Mouse (Mus musculus) mesoderm, embryonic 11.5 days (tissue): ENCODE results near the gene Mogat1.
"Not testable (repeated sequence)": the region's sequence is repeated elsewhere in the genome, so short reads cannot be mapped to it uniquely, and the experiment has no call there.

Experiments
- DNase-seq: peaks from one replicate; pipeline ENCODE4 v3.0.0-alpha.2; 2012; ENCODE audit warnings: low read depth, low spot score

The Mogat1 gene

DNA sequence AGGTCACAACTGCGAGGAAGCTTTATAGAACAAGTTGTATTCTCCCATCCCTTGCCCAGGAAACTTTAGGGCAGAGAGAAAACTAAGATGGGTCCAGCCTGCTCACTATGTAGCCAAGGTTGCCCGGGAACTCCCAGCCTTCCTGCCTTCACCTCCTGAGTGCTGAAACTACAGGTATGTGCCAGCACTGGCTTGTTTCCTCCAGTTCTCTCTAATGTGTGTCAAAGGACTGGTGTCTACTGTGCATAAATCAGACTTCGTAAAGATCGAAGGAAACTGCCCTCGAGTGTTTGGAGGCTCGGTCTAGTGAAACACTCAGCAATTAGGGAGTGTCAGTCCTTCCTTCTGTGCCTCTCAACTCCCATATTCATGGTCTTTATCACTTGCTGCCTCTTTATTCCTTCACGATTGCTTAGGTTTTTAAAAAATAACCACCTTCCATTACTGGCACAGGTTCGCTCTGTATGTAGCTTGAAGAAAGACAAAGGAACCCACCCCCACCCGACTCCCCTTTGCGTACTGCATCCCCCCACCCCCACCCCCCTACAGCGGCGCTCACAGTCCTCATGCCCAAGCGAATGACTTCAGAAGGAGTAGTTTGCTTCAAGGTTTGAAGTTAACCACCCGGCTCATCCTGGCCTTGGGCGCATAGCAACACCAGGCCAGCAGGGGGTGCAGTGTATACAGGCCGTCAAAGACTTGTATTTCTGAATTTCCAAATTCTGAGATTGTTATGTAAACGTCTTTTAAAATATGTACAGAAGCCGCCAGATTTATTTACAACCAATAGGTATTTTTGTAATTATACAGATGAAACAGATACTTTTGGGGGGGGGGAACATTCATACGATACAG is 25.7 kb downstream of the Mogat1 start:
- DNase-seq: peak; percentile 78

- DNase-seq: peak; percentile 63
Observed at GRCm38 (mm10) chr1:78537494-78538010, 26.8 kb downstream of the Mogat1 start.

DNA sequence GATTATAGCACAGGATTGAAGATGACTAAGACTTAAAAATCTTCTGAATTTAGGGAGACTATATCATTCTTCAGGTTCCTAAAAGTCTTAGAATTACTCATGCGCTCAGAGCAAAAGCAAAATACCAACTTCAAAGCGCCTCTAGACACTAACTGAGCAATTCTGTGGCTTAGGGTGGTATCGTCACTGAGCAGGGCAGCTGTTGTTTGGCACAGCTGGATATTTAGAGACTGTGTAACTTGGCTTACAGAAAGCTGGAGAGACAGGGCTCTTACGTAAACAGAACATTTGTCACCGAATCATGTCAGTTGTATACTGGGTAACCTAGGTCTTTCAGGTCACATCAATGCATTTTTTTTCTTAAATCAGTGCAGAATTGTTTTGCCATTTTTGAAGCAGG is 27.6 kb downstream of the Mogat1 start:
- no peak for DNase-seq

- DNase-seq: no peak
Observed at GRCm38 (mm10) chr1:78539166-78539565, 28.4 kb downstream of the Mogat1 start.

GRCm38 (mm10) chr1:78543631-78544030 is 32.8 kb downstream of the Mogat1 start:
- not testable (repeated sequence) for DNase-seq

- no peak for DNase-seq
Observed at GRCm38 (mm10) chr1:78546258-78546657, 35.5 kb downstream of the Mogat1 start.

- no peak for DNase-seq
Observed at GRCm38 (mm10) chr1:78548961-78549360, 38.2 kb downstream of the Mogat1 start.

DNA sequence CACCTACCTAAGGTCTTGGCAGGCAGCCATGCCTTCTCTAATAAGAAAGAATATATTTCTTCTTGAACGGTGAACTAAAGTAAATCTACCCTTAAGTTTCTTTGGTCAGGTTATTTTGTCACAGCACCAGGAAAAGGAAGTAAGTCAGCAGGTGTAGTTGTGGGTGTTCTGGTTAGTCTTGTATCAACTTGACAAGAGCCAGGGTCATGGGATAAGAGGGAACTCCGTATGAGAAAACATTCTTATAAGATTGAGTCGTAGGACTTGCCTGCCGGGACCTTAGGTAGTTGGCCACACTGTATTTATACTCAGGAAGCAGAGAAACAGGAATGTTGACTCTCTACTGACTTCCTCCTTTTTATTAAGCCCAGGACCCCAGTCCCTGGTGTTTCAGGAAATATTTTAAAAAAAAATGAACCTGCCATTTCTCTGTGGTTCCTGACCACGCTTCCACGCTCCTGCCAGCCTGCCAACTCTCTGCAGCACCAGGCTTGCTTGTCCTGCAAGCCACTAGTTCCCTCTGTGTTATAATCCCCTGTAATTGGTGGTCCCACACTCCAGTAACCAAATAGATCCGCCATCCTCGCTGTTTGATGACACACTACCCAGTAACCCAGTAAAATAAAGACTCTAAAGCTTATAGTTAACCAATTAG is 43.3 kb downstream of the Mogat1 start:
- no peak for DNase-seq

GRCm38 (mm10) chr1:78566963-78567362 is 56.2 kb downstream of the Mogat1 start:
- DNase-seq: no peak

DNA sequence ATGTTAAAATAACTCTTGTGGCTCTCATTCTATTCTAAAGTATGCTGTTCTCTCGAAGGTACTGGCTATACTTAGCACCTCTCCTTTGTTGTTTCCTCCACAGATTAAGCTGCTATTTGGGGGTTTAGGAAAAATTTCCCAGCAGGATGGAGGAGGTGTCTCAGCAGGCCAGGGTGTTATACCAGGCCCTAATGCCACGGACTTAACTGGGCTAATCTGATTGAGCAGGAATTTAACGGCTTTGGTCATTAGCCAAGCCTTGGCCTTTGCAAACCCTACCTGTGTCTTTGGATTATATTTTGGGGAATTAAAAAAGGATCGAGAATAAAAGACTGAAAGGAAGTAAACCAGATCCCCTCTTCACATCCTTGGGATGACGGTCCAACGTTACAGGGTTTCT is 56.6 kb downstream of the Mogat1 start:
- no peak for DNase-seq

- peak; percentile 50 for DNase-seq
Observed at GRCm38 (mm10) chr1:78567834-78568507, 57.2 kb downstream of the Mogat1 start.

GRCm38 (mm10) chr1:78569617-78570016 is 58.8 kb downstream of the Mogat1 start:
- no peak for DNase-seq

DNA sequence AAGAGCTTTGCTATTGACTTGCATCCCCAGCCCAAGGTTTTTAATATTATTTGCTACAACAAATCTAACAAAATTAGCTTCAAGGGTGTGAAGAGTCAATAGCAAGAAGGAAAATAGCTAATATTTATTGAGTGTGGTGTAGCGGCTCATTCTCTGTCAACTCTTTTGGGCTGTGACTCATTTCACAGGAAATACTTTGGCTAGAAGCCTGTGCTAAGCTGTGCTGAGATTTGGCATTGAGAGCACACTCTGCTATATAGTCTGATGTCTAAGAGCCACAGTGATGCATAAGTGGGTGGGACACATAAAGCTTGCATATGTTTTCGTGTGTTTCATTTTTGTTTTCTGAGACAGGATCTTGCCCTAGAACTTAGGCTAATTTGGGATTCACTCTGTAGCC is 74.3 kb downstream of the Mogat1 start:
- no peak for DNase-seq

DNA sequence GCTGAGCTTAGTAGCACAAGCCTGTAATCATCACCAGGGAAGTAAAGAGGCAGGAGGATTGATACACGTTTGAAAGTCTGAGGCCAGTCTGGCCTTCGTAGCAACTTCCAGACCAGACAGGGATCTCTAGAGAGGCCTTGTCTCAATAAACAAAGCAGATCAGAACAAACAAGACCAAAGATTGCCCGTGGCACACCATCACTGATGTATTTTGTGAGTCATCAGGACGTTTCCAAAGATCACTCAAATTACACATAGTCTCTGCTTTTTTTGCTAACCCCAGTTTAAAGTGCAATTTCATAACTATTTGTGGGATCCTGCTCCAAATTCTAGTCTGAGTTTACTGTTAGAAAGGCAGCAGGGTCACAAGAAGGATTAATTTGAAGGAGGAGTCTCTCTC is 76.2 kb downstream of the Mogat1 start:
- no peak for DNase-seq
